Mouse (Mus musculus) adrenal gland, postnatal 36 days (tissue): ENCODE results near the gene 1700069L16Rik. TPM values are rescaled to one million over a fixed set of nuclear protein-coding genes. Genes with fewer than 3 reads are reported as not detected.

Source experiments
- DNase-seq, 2 experiments: peaks; one replicate each; pipeline ENCODE4 v3.0.0; 2021; ENCODE audit warnings: mixed read lengths in 1 of 2
- total RNA-seq, 2 experiments: library from RNA; stranded (reverse); gene quantifications; 2 replicates each; pipeline ENCODE4 v1.2.3; 2021

Gene 1700069L16Rik
- total RNA-seq, 2 experiments from 2014 or later = not detected

DNA sequence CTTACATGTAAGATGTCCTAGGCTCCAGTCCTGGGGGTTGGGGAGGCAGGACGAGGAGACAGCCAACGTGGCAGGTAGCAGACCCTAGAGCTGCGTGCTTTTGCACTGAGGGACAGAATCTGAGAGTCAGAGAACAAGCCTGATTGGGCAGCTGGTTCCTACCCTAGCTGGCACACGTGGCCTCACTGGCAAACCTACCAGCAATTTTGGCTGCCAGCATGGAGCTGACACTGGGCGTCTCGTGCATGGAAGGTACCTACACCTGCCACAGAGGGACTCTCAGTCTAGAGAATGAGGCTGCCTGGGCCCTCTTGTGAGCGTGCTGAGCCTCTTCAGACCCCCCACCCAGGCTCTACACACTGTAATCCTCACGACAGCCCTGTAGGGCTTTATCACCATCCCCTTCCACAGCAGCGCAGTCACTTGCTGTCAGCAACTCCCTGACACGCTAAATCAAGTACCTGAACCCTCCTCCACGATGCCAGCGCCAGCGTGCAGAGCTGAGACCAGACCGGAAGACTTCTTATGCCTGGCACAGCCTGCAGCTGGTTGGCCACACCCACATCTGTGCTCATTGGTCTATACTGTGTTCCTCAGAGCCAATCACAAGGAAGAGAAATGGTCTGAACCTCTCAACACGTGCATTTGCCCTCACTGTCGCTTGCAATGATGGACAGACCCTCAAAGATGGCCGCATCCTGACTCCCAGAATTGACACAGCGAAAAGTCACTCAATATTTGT is 81.3 kb downstream of the 1700069L16Rik start:
- DNase-seq = no peak

Other genes with a start within 250 kb of the 1700069L16Rik start
- 1 to 10 TPM; 2.7 to 4.6 TPM for gene Wscd2, start 234.4 kb downstream of the 1700069L16Rik start, total RNA-seq
- 10 to 100 TPM; 15.3 to 24.4 TPM for gene Cmklr1, start 74.3 kb downstream of the 1700069L16Rik start, total RNA-seq
- 10 to 100 TPM; 12.7 to 15.2 TPM for gene Ficd, start 11.0 kb upstream of the 1700069L16Rik start, total RNA-seq
- 10 to 100 TPM; 30.0 to 33.3 TPM for gene Sart3, start 47.7 kb upstream of the 1700069L16Rik start, total RNA-seq
- gene Iscu, start 48.0 kb upstream of the 1700069L16Rik start, total RNA-seq = 100 to 1,000 TPM; 612 to 984 TPM
- 10 to 100 TPM in 1 of 2 experiments, 1 to 10 TPM in 1; 9.3 to 14.1 TPM for gene Tmem119, start 75.7 kb upstream of the 1700069L16Rik start, total RNA-seq
- 1 to 10 TPM; 2.5 to 4.1 TPM for gene Selplg, start 107.9 kb upstream of the 1700069L16Rik start, total RNA-seq
- gene Coro1c, start 184.0 kb upstream of the 1700069L16Rik start, total RNA-seq = 10 to 100 TPM; 47.9 to 60.1 TPM